Mouse (Mus musculus) hindlimb bud, embryonic 11.5 days (tissue): Measurements from ENCODE around the gene Prdm1.
A peak's percentile ranks its signal among the peaks of the same experiment; 100 is the strongest.

Source experiments
- DNase-seq: peaks from one replicate; pipeline ENCODE4 v3.0.0-alpha.2; 2012; ENCODE audit warnings: low read depth, low spot score; ENCODE audit errors: extremely low spot score

Gene Prdm1

GRCm38 (mm10) chr10:44528291-44529082 is at the start of gene Prdm1:
TSS of gene Prdm1 (minus strand) at chr10:44528501.
- DNase-seq: no peak

GRCm38 (mm10) chr10:44565971-44566370 is 37.7 kb upstream of the Prdm1 start:
- no peak for DNase-seq

- DNase-seq: no peak
Observed at GRCm38 (mm10) chr10:44565109-44565508, 36.8 kb upstream of the Prdm1 start.

GRCm38 (mm10) chr10:44556845-44557244 is 28.5 kb upstream of the Prdm1 start:
- no peak for DNase-seq

- DNase-seq: no peak
Observed at GRCm38 (mm10) chr10:44555317-44555716, 27.0 kb upstream of the Prdm1 start.

- DNase-seq: no peak
Observed at GRCm38 (mm10) chr10:44553648-44554047, 25.3 kb upstream of the Prdm1 start.

GRCm38 (mm10) chr10:44539033-44539578 is 10.8 kb upstream of the Prdm1 start:
- DNase-seq: no peak

GRCm38 (mm10) chr10:44538137-44538536 is 9.8 kb upstream of the Prdm1 start:
- DNase-seq: no peak

GRCm38 (mm10) chr10:44530067-44530360 is 1.7 kb upstream of the Prdm1 start:
- no peak for DNase-seq

- DNase-seq: peak; percentile 63
Observed at GRCm38 (mm10) chr10:44529218-44530066, 1.1 kb upstream of the Prdm1 start.

GRCm38 (mm10) chr10:44527651-44528050 is 650 bp downstream of the Prdm1 start:
- DNase-seq: no peak

- DNase-seq: no peak
Observed at GRCm38 (mm10) chr10:44526751-44527591, 1.3 kb downstream of the Prdm1 start.

GRCm38 (mm10) chr10:44520189-44520588 is 8.1 kb downstream of the Prdm1 start:
- no peak for DNase-seq

- DNase-seq: no peak
Observed at GRCm38 (mm10) chr10:44518631-44519030, 9.7 kb downstream of the Prdm1 start.

- no peak for DNase-seq
Observed at GRCm38 (mm10) chr10:44513108-44513507, 15.2 kb downstream of the Prdm1 start.

GRCm38 (mm10) chr10:44511029-44511428 is 17.3 kb downstream of the Prdm1 start:
- no peak for DNase-seq

GRCm38 (mm10) chr10:44508649-44509048 is 19.7 kb downstream of the Prdm1 start:
- no peak for DNase-seq

- DNase-seq: no peak
Observed at GRCm38 (mm10) chr10:44507984-44508383, 20.3 kb downstream of the Prdm1 start.

- no peak for DNase-seq
Observed at GRCm38 (mm10) chr10:44502891-44503290, 25.4 kb downstream of the Prdm1 start.

GRCm38 (mm10) chr10:44499897-44500519 is 28.3 kb downstream of the Prdm1 start:
- no peak for DNase-seq
